In the genomic region with DNA sequence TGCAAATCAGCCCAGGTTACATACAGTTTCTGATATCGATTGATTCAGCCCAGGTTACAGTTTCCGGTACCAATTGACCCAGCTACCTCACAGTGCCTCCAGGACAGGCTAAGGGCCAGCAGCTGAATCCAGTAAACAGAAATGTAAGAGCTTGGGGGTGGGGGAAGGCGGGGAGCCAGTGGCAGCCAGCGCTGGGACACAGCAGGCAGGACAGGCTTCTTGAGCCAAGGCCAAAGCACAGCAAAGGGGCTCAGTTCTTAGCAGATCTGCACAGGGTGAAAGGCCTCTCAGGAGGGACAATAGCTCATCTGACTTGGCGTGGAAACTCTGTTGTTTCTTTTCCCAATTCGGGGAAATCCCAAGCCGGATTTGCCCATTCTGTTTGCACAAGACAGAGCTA, we compare ENCODE assay signal across 9 mouse cellular contexts. TPM values are rescaled to one million over a fixed set of nuclear protein-coding genes. Genes with fewer than 3 reads are reported as not detected.
DNase-seq lines count a peak whose midpoint lies in the region; ATAC-seq and TF ChIP-seq lines count a peak whose summit lies in the region.
"Had no signal": no experiment of that assay in that cellular context is flagged by ENCODE, and none has a peak within 500 bp of the region (broad histone marks: within the 10 kb centered on the region; RNA-seq: fewer than 3 reads in every experiment).

No protein-coding gene starts in this region.

- TF ChIP-seq POLR2A in cortical plate, adult 2 months (IDR thresholded peaks at IDR 0.05; ENCODE audit: extremely low read depth, insufficient read depth, low read length): no peak

- DNase-seq in left cerebral cortex, adult 11 months (ENCODE audit: low spot score): peak; percentile 49
- no peak for DNase-seq in left cerebral cortex, postnatal 36 days (ENCODE audit: low spot score in 2 of 2)
- DNase-seq in lung, postnatal 10 days: peak; percentile 73
- DNase-seq in kidney, adult 8-10 months: no peak
- DNase-seq in embryo, embryonic 11 days: no peak

- H3K4me1 ChIP-seq in forebrain, embryonic 12.5 days: peaks cover 19% of the 10 kb centered on the region
- peaks cover 3% of the 10 kb centered on the region; the same call in 1 of the 2 replicates for H3K4me1 ChIP-seq in forebrain, embryonic 15.5 days
- H3K4me1 ChIP-seq in cortical plate, adult 2 months (ENCODE audit: control insufficient read depth, insufficient read depth, low read length): 0 out of 2 replicates have a peak, but pooled peaks cover 2% of the 10 kb centered on the region

- H3K9me3 ChIP-seq in forebrain, embryonic 12.5 days: no peaks in the 10 kb centered on the region
- no peaks in the 10 kb centered on the region for H3K9me3 ChIP-seq in forebrain, embryonic 15.5 days

- H3K4me2 ChIP-seq in forebrain, embryonic 12.5 days: no peak overlapping the region
- H3K4me2 ChIP-seq in forebrain, embryonic 15.5 days (replicated peaks): no peak overlapping the region

- H3K4me3 ChIP-seq in forebrain, embryonic 12.5 days (replicated peaks): no peak overlapping the region
- H3K4me3 ChIP-seq in forebrain, embryonic 15.5 days: no peak overlapping the region
- H3K4me3 ChIP-seq in cortical plate, adult 2 months (ENCODE audit: insufficient read depth, low read length): no peak overlapping the region

- no peaks in the 10 kb centered on the region for H3K36me3 ChIP-seq in forebrain, embryonic 12.5 days (replicated peaks)
- no peaks in the 10 kb centered on the region for H3K36me3 ChIP-seq in forebrain, embryonic 15.5 days

- H3K9ac ChIP-seq in forebrain, embryonic 12.5 days: peak overlapping the region; percentile 38
- no peak overlapping the region for H3K9ac ChIP-seq in forebrain, embryonic 15.5 days (replicated peaks)

- no peaks in the 10 kb centered on the region for H3K27me3 ChIP-seq in forebrain, embryonic 12.5 days
- H3K27me3 ChIP-seq in forebrain, embryonic 15.5 days: no peaks in the 10 kb centered on the region

- 0 out of 2 replicates have a peak overlapping the region, but pooled peaks have one; percentile 13 for H3K27ac ChIP-seq in forebrain, embryonic 12.5 days
- no peak overlapping the region for H3K27ac ChIP-seq in forebrain, embryonic 15.5 days (replicated peaks)
- peak overlapping the region; percentile 95 for H3K27ac ChIP-seq in cortical plate, adult 2 months (ENCODE audit: insufficient read depth, low read length)
- H3K27ac ChIP-seq: macrophage had no signal

- intact Hi-C loops in left cerebral cortex, postnatal 36 days (cut with DNase I): no loop called here

- WGBS in forebrain, embryonic 12.5 days: 34% methylated on average over 7 of the region's 7 CpGs
- 36% methylated on average over 7 of the region's 7 CpGs for WGBS in forebrain, embryonic 15.5 days

- ATAC-seq in forebrain, embryonic 12.5 days (ENCODE audit: low FRiP score): no peak
- no peak for ATAC-seq in forebrain, embryonic 15.5 days (replicated peaks)

- no peak for TF ChIP-seq CTCF in cortical plate, adult 2 months (IDR thresholded peaks at IDR 0.05; ENCODE audit: extremely low read depth, insufficient read depth, low read length)

RNA-seq across cellular contexts. Expression of a gene that starts 28.5 kb away (rescaled TPM):
- polyA plus RNA-seq in forebrain, embryonic 12.5 days (2016; fragmentation: Nextera tagmentation; extraction: Ambion mirVana): 61.4 and 63.9 TPM in 2 replicates
- polyA plus RNA-seq in forebrain, embryonic 15.5 days (2015; fragmentation: Nextera tagmentation; extraction: Ambion mirVana): 78.2 and 78.5 TPM in 2 replicates
- 10 to 100 TPM; 41.0 to 45.8 TPM for total RNA-seq in left cerebral cortex, postnatal 36 days (2021)
- polyA plus RNA-seq in cortical plate, adult 2 months (2012; rRNA removed): 72.5 and 72.7 TPM in 2 replicates

Comparison
In these comparisons a context has a peak if more than half of its experiments do, and no peak if none do; other contexts are left out.
1. DNase-seq: peak in left cerebral cortex, adult 11 months (single experiment) and lung, postnatal 10 days (single experiment); none in left cerebral cortex, postnatal 36 days (0 of 2), kidney, adult 8-10 months (0 of 2) and embryo, embryonic 11 days (single experiment).